14 mouse cellular contexts compared by ENCODE assay signal in the genomic region with DNA sequence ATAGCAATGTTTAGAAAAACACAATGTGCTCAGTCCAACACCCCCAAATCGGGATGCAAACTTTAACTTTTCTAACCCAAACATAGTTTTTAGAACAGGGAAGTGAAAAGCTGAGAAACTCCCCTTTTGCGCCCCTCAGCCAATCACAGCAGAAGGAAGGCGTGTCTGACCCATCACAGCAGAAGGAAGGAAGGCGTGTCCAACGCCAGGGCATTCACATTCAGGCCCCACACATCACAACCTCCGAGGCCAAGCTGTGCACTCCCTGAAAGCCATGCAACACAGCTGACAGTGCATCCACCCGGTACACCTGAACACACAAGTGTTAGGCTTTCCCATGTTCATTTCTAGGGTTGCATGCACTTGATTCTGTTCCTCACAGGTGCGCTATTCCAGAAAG.
"Had no signal": no experiment of that assay in that cellular context is flagged by ENCODE, and none has a peak within 500 bp of the region (broad histone marks: within the 10 kb centered on the region; RNA-seq: fewer than 3 reads in every experiment).

No protein-coding gene starts in this region.

- H3K4me2 ChIP-seq: liver, embryonic 11.5 days; lung, embryonic 14.5 days; midbrain, embryonic 13.5 days had no signal

- H3K36me3 ChIP-seq: limb, embryonic 10.5 days; midbrain, embryonic 13.5 days had no signal

- ATAC-seq: intestine, postnatal 0 days; midbrain, embryonic 13.5 days had no signal

- DNase-seq: kidney, adult 8-10 months; kidney, postnatal 10 days; kidney, postnatal 4 days; lung, embryonic 14.5 days; lung, postnatal 10 days; right cerebral cortex, postnatal 14 days; thymus, adult 2 months; thymus, postnatal 25 days had no signal

- H3K27ac ChIP-seq: layer of hippocampus, adult 2 months; left cerebral cortex, adult 2 months; limb, embryonic 10.5 days; midbrain, embryonic 13.5 days had no signal

- H3K4me3 ChIP-seq: layer of hippocampus, adult 2 months; left cerebral cortex, adult 2 months; limb, embryonic 10.5 days; midbrain, embryonic 13.5 days had no signal

- H3K27me3 ChIP-seq: midbrain, embryonic 13.5 days had no signal

- H3K9ac ChIP-seq: lung, embryonic 14.5 days; midbrain, embryonic 13.5 days had no signal

- H3K4me1 ChIP-seq: midbrain, embryonic 13.5 days had no signal

- H3K9me3 ChIP-seq: limb, embryonic 10.5 days; midbrain, embryonic 13.5 days had no signal
